Mouse (Mus musculus): Measurements from ENCODE around the gene Rab1a.
"Not testable (repeated sequence)": the region's sequence is repeated elsewhere in the genome, so short reads cannot be mapped to it uniquely, and the experiment has no call there.

Gene Rab1a

DNA sequence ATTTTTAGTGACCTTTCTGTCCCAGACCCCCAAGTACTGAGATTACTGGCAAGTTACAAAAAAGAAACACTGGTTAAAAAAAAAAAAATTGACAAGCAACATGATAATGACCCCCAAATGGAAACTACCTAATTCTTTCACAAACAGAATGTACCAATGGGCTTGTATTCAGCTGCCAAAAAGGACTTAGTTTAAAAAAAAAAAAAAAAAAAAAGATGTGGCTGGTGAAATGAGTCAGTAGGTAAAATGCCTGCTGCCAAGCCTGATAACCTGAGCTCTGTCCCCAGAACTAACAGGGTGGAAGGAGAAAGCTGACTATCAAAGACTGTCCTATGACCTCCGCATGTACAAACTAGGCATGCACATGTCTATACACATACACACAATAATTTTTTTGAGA, 16.0 kb downstream of the Rab1a start:
- no peak for DNase-seq (ENCODE audit: low spot score in 2 of 2)

DNA sequence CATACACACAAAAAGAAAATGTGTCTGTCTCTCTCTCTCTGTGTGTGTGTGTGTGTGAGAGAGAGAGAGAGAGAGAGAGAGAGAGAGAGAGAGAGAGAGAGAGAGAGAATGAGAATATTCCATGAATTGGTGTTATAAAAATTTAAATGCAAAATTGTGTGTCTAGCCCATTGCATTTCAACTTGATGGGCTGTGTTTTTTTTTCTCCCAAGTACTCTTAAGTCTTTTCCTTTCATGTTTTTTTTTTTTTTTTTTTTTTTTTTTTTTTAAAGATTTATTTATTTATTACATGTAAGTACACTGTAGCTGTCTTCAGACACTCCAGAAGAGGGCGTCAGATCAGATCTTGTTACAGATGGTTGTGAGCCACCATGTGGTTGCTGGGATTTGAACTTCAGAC, 20.4 kb downstream of the Rab1a start:
- not testable (repeated sequence) for DNase-seq (ENCODE audit: low spot score in 2 of 2)

DNA sequence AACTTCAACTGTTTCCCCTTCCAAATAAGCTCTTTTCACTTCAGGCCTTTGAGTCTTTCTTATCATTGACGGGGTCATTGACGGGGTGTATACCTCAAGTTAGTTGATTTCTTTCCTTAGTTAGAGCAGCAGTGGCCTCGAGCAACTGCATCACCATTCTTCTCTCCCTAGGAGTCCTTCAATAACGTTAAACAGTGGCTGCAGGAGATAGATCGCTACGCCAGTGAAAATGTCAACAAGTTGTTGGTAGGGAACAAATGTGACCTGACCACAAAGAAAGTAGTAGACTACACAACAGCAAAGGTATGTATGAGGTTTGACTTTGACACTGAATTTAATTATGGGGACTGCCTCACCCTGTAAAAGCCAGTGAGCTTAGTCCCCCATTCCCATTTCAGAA, 23.0 kb downstream of the Rab1a start:
- DNase-seq (ENCODE audit: low spot score in 2 of 2) = no peak

DNA sequence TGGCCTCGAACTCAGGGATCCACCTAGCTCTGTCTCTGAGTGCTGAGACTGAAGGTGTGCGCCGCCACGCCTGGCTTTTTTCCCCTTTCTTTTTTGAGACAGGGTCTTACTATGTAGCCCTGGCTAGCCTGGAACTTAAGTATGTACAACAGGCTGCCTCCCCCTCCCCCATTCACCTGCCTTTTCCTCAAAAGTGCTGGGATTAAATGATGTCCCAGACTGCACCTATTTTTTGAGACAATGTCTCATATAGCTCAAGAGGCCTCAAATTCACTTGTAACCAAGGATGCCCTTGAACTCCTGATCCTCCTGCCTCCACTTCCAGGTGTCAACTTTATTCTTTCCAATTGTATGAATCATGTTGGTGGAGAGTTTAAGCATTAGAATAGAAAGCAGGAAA, 24.7 kb downstream of the Rab1a start:
- no peak for DNase-seq (ENCODE audit: low spot score in 2 of 2)

DNA sequence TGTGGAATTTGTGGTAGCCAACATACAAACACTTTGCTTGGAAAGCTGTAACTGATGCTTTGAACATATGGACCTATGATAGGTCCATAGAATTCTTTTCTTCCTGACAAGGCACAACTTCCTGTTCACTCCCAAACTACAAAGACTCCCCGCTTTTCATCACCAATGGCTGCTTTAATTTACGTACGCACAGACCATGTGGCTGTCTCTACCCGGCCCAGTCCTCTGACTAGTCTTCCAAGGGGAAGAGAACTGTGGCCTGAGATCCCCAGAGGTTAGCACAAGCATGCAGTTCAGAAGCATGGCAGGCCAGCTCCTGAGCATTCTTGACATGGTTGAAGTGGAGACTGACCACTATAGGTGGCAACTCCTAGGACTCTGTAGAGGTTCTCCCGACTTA, 27.4 kb downstream of the Rab1a start:
- DNase-seq (ENCODE audit: low spot score in 2 of 2) = no peak

DNA sequence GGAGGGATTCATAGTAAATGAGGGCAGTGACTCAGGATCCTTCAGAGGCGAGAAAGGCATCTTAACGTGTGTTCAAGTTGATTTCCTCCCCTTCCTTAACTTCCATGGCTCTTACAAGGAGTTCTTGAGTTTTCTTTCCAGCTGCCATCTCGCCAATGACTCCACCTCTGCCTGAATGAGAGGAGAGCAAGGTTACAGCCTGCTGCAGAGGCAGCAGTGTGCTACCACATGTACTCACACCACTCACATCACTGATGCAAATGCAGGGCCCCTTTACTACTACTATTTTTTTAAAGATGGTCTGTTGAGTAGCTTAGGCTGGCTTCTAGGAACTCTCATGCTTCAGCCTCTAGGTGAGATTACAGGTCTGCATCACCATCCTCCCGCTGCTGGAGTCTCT, 28.1 kb downstream of the Rab1a start:
- DNase-seq (ENCODE audit: low spot score in 2 of 2) = no peak

DNA sequence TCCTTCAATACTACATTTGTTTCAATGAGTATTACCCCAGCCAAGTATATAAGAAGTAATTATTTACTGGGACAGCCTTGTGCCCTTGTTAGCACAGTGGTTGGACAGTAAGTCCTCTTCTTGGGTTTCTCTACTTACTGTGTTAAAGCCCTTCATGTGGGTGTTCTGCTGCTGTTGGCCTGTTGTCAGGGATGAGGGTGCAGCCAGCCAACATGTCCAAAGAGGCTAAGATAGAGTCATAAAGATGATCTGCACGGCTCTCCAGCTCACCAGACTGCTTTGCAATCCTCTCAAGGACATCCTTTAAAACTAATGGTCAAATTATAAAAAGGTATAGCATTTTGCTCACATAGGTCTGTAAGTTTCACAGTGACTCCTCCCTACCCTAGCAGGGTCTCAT, 29.1 kb downstream of the Rab1a start:
- no peak for DNase-seq (ENCODE audit: low spot score in 2 of 2)

DNA sequence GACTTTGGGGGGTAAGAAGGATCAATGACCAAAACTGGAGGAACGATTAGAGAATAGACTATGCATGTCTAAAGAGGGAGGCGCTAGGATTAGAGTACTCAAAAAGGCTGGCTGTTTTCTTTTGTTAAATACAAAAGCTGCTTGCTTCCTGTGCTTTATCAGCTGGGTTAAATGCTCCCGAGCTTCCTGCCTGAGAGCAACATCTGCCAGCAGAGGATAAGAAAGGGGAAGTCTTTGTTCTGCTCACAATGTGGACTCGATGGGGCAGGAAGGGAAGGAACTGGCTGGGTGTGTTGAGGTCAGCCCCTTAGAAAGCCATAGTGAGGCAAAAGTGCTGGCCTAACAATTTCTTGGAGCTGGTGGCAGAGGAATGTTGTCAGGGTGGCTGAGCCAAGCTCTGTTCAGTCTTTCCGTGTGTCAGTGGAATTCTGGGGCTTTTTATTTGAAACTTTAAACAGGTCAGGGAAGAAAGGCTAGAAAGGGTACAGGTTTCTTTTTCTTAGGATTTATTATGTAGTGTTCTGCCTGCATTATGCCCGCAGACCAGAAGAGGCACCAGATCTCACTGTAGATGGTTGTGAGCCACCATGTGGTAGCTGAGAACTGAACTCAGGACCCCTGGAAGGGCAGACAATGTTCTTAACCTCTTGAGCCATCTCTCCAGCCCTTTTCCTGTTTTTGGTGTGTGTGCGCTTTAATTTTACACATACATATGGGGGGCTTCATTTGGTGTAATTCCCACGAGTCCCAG, 30.1 kb downstream of the Rab1a start:
- DNase-seq (ENCODE audit: low spot score in 2 of 2) = no peak

DNA sequence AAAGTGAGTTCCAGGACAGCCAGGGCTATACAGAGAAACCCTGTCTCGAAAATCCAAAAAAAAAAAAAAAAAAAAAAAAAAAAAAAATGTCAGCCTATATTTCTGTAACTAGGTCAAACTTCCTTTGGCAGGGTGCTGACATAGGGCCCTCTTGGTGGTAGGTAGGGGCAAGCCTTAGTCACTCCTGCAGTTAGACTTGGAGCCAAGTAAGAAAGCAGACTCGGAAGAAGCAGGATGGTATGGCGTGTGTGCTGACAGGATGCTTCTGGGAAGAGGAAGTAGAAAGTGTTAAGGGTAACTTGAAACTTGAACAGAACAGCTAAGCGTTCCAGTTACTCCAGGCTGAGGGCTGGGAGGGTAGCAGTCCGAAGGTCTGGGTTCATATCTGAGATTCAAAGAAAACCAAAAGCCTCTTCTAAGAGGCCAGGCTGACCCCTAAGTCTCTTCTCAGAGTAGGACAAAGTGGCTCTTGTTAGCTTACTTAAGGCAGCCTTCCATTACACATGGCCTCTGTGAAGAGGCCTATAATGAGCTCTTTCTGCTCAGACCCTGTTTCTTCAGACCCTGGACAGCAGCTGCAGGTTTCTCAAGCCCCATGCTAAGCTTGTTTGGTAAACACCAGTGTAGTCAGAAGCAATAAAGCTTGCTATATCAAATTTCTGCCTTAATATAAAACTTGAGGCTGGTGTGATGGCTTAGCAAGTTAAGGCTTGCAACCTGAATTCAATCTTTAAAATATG, 31.0 kb downstream of the Rab1a start:
- no peak for DNase-seq (ENCODE audit: low spot score in 2 of 2)

DNA sequence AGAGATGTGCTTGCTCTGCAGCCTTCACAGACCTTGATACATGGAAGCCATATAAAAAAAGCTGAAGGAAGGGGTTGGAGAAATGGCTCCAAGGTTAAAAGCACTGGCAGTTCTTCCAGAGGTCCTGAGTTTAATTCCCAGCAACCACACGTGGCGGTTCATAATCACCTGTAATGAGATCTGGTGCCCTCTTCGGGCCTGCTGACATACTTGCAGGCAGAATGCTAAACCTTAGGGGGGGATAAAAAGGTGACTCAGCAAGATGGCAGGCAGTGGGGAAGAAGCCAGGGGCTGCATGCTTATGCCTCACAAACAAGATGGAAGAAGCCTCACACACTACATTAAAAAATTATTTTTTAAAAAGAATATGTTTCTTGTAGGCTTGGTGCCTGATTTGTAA, 33.0 kb downstream of the Rab1a start:
- DNase-seq (ENCODE audit: low spot score in 2 of 2) = no peak

DNA sequence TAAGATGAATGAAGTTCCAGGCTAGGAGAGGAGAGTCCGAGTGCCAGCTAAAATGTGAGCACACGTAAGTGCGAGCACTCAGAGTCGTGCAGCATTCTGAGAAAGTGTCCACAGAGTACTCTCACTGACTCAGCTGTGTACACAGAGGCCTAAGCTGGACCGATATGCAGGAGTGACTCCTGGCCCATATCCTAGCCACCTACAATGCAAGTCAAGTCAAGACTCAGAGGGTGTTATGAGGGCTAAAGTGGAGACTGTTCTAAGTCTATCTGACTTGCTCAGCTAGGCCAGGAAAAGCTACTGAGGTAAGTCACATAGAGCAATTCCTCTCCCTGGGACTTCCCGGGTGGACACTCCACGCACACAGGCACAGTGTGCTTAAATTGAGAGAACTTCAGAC, 35.8 kb downstream of the Rab1a start:
- DNase-seq (ENCODE audit: low spot score in 2 of 2) = no peak

DNA sequence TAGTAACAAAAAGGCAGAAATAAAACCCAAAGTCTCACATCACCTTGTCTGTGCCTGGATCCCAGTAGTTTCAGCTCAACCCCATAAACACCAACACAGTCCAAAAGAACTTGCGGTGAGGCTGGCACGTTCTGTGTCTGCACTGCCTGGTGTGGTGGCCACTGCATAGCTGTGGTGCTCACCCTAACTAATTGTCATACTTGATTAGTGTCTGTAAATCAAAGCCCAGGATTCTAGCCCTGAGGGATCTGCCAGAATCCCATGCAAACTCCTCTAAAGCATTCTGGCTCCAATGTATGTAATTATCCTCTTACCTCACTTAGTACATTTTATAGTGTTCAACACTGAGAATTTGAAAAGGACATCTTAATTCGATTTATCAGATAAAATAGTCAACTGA, 36.7 kb downstream of the Rab1a start:
- no peak for DNase-seq (ENCODE audit: low spot score in 2 of 2)

DNA sequence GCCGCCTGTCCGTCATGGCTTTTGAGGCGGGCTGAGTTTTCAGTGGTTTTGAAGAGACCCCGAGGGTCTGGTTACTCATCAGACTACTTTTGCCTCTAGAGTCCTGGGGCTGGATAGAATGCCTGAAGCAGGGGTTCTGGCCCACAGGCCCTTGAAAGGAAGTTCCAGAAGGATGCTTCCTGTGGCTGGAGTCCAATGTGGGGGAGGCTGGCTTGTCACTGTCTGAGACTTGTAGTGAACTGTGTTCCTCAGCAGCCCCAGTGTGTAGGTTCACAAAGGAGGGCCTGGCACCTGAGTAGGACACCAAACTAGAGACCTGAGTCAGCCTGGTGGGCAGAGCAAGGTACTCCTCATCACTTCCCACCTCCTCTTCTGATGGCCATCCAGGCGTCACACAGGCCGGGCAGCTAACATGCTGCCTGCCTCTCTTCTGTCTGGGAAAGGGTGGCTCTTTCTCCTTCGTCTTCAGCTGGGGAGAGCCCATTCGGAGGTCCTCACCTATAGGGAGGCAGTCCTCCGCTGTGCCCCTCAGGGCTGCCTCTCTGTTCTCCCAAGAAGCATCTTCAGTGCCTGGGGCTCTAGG, 38.1 kb downstream of the Rab1a start:
- DNase-seq (ENCODE audit: low spot score in 2 of 2) = no peak

DNA sequence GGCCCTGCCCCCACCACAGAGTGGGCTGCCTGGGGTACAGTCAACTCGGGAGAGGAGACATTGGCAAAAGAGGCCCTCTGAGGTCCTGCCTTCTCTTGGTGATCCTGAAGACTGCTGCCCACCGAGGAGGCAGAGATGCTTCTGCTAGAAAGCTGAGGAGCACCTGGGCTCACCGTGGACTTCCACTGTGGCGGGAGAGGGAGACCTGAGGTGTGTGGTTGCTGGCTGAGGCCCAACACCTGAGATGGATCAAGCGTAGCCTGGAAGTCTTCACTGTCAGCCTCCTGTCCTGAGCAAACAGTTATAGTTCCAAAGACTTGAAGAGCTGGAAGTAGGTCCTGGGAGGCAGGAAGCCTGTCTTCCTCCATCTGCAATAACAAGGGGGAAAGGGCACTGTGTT, 39.1 kb downstream of the Rab1a start:
- DNase-seq (ENCODE audit: low spot score in 2 of 2) = no peak

DNA sequence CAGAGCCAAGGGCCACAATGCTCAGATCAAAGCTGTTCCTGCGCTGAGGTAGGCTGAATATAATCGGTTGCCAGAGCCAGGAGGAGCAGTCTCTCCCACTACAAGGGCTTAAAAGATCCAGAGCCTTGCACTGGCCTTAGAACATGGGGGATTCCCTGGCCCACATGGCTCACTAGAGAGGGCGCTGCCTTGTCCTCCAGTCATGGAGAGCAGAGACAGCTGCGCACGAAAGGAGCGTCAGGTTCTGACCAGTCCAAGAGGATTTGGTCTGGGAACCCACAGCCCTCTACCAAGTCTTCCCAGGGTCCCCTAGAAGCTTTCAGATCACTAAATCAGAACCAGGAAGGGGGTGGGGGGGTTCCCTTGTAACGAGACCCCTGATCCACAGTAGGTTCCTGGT, 40.1 kb downstream of the Rab1a start:
- no peak for DNase-seq (ENCODE audit: low spot score in 2 of 2)

DNA sequence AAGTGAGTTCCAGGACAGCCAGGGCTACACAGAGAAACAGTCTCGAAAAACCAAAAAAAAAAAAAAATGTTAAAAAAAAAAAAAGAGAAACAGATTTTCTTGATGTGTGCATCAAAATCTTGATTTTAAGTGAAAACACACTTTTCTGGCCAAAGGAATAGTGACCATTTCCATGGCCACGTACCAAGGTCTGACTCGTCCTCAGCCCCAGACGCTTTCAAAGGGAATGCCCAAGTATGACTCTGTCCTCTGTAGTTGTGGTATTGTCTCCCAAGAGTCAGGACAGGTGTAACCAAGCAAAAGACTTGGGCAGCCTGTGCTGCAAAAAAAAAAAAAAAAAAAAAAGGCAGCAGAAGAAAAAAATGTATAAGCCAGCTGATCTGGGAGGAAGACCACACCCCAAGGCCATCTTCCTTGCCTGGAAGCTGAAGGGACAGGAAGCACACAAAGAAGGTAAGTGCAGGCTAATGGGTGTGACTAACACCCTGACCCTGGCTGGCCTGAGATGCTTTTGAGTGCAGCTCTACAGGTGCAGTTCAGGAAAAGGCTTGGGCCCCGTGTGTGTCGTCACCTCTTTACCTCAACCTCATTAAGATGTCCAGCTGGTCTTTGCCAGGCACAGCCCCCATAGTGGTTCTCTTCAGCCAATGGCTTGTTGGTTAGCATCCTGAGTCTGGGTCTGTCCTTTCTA, 41.3 kb downstream of the Rab1a start:
- no peak for DNase-seq (ENCODE audit: low spot score in 2 of 2)

DNA sequence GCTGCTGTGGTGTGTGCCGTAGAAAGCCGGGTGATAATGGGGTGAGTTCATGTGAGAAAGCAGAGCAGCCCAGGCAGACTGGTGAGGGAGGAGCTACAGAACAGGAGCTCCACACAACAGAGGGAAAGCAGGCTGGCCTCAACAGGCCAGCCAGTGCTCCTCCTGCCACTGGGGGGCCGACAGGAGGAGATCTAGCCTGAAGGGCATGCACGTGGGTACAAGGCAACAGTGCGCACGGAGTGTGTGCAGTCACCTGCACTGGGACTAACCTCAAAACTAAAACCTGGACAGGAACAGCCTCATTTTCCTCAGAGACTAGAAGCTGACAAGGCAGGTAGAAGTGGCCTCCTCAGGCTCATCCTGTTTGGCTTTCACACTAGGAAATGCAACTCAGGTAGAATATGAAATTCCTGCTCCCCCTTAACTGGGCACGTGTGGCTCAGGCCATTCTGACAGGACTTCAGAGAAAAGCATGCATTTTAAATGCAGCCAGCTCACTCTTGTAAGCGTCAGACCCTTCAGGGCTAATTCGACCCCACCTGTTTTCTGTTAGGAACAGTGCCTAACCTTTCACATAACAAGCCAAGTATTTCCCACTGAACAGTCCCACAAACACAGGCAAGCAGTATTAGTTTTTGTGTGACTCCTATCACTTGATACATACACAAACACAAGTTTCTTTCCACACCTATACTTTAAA, 42.1 kb downstream of the Rab1a start:
- DNase-seq (ENCODE audit: low spot score in 2 of 2) = no peak

DNA sequence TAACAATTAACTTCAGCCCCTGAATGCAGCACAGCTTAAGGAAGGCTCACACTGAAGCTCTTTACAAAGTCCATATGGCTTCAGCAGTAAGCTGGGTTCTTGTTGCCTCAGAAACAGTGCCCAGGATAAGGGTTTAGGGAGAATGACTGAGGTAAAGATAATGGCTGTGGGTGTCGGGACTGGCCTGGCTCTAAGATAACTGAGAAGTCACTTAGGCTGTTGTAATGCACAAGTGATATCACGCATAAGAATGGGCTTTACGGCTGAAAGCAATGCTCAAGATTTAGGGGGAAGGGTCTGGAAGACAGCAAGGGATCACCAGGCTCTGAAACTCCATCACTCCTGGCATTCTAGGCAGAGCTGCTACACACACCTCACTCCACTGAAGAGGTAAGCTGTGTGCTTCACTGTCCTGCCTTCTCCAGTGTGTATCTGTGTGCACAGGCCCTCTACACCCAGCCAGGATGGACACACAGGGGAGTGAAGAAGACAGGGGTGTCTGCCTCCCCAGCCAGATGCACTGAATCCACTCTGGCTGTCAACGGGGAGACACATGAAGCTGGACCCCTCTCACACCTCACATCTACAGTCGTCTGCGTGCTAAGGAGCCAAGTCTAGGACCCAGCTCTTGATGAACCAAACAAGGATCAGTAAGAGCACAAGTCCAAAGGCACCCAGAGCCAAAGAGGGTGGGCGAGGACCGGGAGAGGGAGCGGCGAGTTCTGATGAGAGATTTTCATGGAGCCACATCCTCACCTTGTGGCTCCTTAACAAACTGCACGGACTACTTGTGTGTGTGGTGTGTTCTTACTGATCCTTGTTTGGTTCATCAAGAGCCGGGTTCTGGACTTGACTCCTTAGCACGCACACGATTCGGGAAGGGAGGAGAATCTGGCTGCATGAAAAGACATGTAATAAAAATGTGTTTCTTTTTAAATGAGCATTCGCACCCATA, 43.4 kb downstream of the Rab1a start:
- no peak for DNase-seq (ENCODE audit: low spot score in 2 of 2)

DNA sequence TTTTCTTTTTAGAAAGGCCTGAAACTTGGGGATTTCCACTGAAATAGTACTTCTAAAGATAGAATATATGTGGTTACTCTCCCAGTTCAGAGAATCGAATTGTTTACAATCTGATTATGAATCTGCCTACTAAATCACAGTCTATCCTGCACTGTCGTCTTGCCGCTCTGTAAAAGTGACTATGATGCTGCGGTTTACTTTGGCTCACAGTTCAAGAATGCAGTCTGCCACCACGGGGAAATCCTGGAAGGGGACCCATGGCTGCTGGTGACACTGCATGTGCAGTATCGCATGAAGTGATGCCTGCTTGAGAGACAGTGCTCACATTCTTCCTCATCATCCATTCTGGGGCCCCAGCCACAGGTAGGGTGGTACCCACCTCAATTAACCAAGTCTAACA, 44.1 kb downstream of the Rab1a start:
- DNase-seq (ENCODE audit: low spot score in 2 of 2) = no peak

DNA sequence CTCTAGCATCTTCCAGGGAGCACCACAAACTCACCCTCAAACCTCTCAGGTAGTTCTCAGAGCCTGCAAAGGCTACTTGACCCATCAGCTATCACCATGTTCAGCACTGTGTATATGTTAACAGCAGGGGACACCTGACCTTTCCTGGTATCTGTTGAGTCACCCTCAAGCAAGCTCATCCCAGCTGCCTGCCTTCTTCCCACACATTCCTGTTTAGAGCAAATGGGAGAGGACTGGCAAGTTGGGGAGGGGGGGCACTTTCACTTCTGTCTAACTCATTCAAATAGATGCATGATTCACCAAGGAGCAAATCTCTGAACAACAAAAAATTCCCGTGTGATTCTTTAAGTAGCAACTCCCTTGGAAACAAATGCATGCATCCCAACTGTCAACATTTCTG, 45.4 kb downstream of the Rab1a start:
- DNase-seq (ENCODE audit: low spot score in 2 of 2) = no peak

Data from natural killer cell, adult 2 months (primary cell).